ENCODE assay signal across 8 mouse cellular contexts in the genomic region with DNA sequence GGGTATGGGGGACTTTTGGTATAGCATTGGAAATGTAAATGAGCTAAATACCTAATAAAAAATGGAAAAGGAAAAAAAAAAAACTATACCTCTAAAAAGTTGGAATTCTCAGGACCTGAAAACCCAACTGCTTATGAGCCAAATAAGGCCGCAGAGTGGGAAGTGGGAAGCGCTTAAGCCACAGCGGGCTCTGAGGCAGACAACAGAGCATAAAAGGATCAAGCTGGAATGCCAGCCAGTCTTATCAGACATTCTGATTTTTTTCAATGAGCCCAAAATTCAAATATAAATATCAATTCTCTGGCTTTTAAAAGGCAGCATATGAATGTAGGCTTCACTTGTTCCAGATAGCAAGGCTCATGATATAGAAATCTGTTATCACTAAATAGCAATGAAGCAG. TPM values are rescaled to one million over a fixed set of nuclear protein-coding genes. Genes with fewer than 3 reads are reported as not detected.
DNase-seq lines count a peak whose midpoint lies in the region; ATAC-seq lines count a peak whose summit lies in the region.
"Had no signal": no experiment of that assay in that cellular context is flagged by ENCODE, and none has a peak within 500 bp of the region (broad histone marks: within the 10 kb centered on the region; RNA-seq: fewer than 3 reads in every experiment).

No protein-coding gene starts in this region.

- no peak overlapping the region for H3K9ac ChIP-seq in kidney, embryonic 15.5 days
- no peak overlapping the region for H3K9ac ChIP-seq in forebrain, embryonic 15.5 days (replicated peaks)
- H3K9ac ChIP-seq in hindbrain, embryonic 16.5 days (ENCODE audit: low read depth, low read length), result no peak overlapping the region
- 0 out of 2 replicates have a peak overlapping the region, but pooled peaks have one; percentile 25 for H3K9ac ChIP-seq in midbrain, embryonic 16.5 days (ENCODE audit: low read depth, low read length)

- H3K27me3 ChIP-seq in kidney, embryonic 15.5 days, result no peaks in the 10 kb centered on the region
- no peaks in the 10 kb centered on the region for H3K27me3 ChIP-seq in forebrain, embryonic 15.5 days
- no peaks in the 10 kb centered on the region for H3K27me3 ChIP-seq in hindbrain, embryonic 16.5 days (replicated peaks; ENCODE audit: control insufficient read depth, insufficient read depth, low read length)
- H3K27me3 ChIP-seq in midbrain, embryonic 16.5 days (ENCODE audit: control insufficient read depth, insufficient read depth, low read depth, low read length), result no peaks in the 10 kb centered on the region

- H3K36me3 ChIP-seq in kidney, embryonic 15.5 days, result peaks cover under 1% of the 10 kb centered on the region
- peaks cover 2% of the 10 kb centered on the region for H3K36me3 ChIP-seq in forebrain, embryonic 15.5 days
- no peaks in the 10 kb centered on the region for H3K36me3 ChIP-seq in hindbrain, embryonic 16.5 days (ENCODE audit: control insufficient read depth, insufficient read depth, low read length)
- H3K36me3 ChIP-seq in midbrain, embryonic 16.5 days (ENCODE audit: control insufficient read depth, insufficient read depth, low read length), result no peaks in the 10 kb centered on the region; the same call in 1 of the 2 replicates

- ATAC-seq in kidney, embryonic 15.5 days (replicated peaks; ENCODE audit: low FRiP score), result no peak
- ATAC-seq in forebrain, embryonic 15.5 days (replicated peaks), result no peak
- ATAC-seq in hindbrain, embryonic 16.5 days, result no peak
- no peak for ATAC-seq in midbrain, embryonic 16.5 days

- H3K4me3 ChIP-seq in kidney, embryonic 15.5 days (replicated peaks), result no peak overlapping the region
- H3K4me3 ChIP-seq in forebrain, embryonic 15.5 days, result peak overlapping the region; percentile 8; the same call in 1 of the 2 replicates
- no peak overlapping the region; the same call in 1 of the 2 replicates for H3K4me3 ChIP-seq in hindbrain, embryonic 16.5 days (ENCODE audit: low read length)
- peak overlapping the region; percentile 7; the same call in 1 of the 2 replicates for H3K4me3 ChIP-seq in midbrain, embryonic 16.5 days (ENCODE audit: low read depth, low read length)

- H3K4me1 ChIP-seq in kidney, embryonic 15.5 days, result peaks cover 9% of the 10 kb centered on the region
- H3K4me1 ChIP-seq in forebrain, embryonic 15.5 days, result peaks cover 16% of the 10 kb centered on the region
- peaks cover 6% of the 10 kb centered on the region for H3K4me1 ChIP-seq in hindbrain, embryonic 16.5 days (ENCODE audit: control insufficient read depth, insufficient read depth, low read depth, low read length)
- peaks cover 21% of the 10 kb centered on the region for H3K4me1 ChIP-seq in midbrain, embryonic 16.5 days (ENCODE audit: control insufficient read depth, insufficient read depth, low read length)

- H3K4me2 ChIP-seq in kidney, embryonic 15.5 days, result peak overlapping the region; percentile 61; the same call in 1 of the 2 replicates
- H3K4me2 ChIP-seq in forebrain, embryonic 15.5 days (replicated peaks), result no peak overlapping the region
- H3K4me2 ChIP-seq in hindbrain, embryonic 16.5 days (ENCODE audit: low read length), result peak overlapping the region; percentile 66
- peak overlapping the region; percentile 57 for H3K4me2 ChIP-seq in midbrain, embryonic 16.5 days (ENCODE audit: low read length)

- no peaks in the 10 kb centered on the region for H3K9me3 ChIP-seq in kidney, embryonic 15.5 days (replicated peaks)
- no peaks in the 10 kb centered on the region for H3K9me3 ChIP-seq in forebrain, embryonic 15.5 days
- H3K9me3 ChIP-seq in hindbrain, embryonic 16.5 days (ENCODE audit: control insufficient read depth, low read length), result no peaks in the 10 kb centered on the region
- no peaks in the 10 kb centered on the region for H3K9me3 ChIP-seq in midbrain, embryonic 16.5 days (replicated peaks; ENCODE audit: control insufficient read depth, low read length, poor library complexity, severe bottlenecking)

- WGBS in kidney, embryonic 15.5 days, result 84% methylated on average over 3 of the region's 3 CpGs
- WGBS in forebrain, embryonic 15.5 days, result 83% methylated on average over 3 of the region's 3 CpGs
- WGBS in hindbrain, embryonic 16.5 days, result 83% methylated on average over 3 of the region's 3 CpGs
- 53% methylated on average over 3 of the region's 3 CpGs for WGBS in midbrain, embryonic 16.5 days

- H3K27ac ChIP-seq in kidney, embryonic 15.5 days, result no peak overlapping the region
- H3K27ac ChIP-seq in forebrain, embryonic 15.5 days (replicated peaks), result peak overlapping the region; percentile 56; the same call in 1 of the 2 replicates
- 0 out of 2 replicates have a peak overlapping the region, but pooled peaks have one; percentile 40 for H3K27ac ChIP-seq in hindbrain, embryonic 16.5 days (ENCODE audit: low read depth, low read length)
- H3K27ac ChIP-seq in midbrain, embryonic 16.5 days (ENCODE audit: low read length), result peak overlapping the region; percentile 64

- no peak for DNase-seq in kidney, postnatal 36 days
- DNase-seq in frontal cortex, postnatal 10 days (ENCODE audit: low spot score in 2 of 2), result no peak
- no peak for DNase-seq in thymus, postnatal 25 days
- DNase-seq: left cerebral cortex, postnatal 4 days had no signal

RNA-seq across cellular contexts. Expression of gene Slc35a1, which starts 0.8 kb away (rescaled TPM):
- 68.9 and 70.2 TPM in 2 replicates for polyA plus RNA-seq in kidney, embryonic 15.5 days (2015; fragmentation: Nextera tagmentation; extraction: Ambion mirVana)
- 50.6 and 52.3 TPM in 2 replicates for polyA plus RNA-seq in forebrain, embryonic 15.5 days (2015; fragmentation: Nextera tagmentation; extraction: Ambion mirVana)
- polyA plus RNA-seq in hindbrain, embryonic 16.5 days (2015; fragmentation: Nextera tagmentation; extraction: Ambion mirVana), result 47.3 and 51.9 TPM in 2 replicates
- polyA plus RNA-seq in midbrain, embryonic 16.5 days (2015; fragmentation: Nextera tagmentation; extraction: Ambion mirVana), result 47.3 and 48.7 TPM in 2 replicates

RNA-seq across cellular contexts. Expression of gene Cfap206, which starts 42.0 kb away (rescaled TPM):
- 0.91 and 1.3 TPM in 2 replicates for polyA plus RNA-seq in kidney, embryonic 15.5 days (2015; fragmentation: Nextera tagmentation; extraction: Ambion mirVana)
- 2.2 and 2.7 TPM in 2 replicates for polyA plus RNA-seq in forebrain, embryonic 15.5 days (2015; fragmentation: Nextera tagmentation; extraction: Ambion mirVana)
- 2.9 and 4.0 TPM in 2 replicates for polyA plus RNA-seq in hindbrain, embryonic 16.5 days (2015; fragmentation: Nextera tagmentation; extraction: Ambion mirVana)
- polyA plus RNA-seq in midbrain, embryonic 16.5 days (2015; fragmentation: Nextera tagmentation; extraction: Ambion mirVana), result 3.4 and 4.1 TPM in 2 replicates

Comparison
In these comparisons a context has a peak if more than half of its experiments do, and no peak if none do; other contexts are left out.
1. H3K4me3 ChIP-seq: peak in forebrain, embryonic 15.5 days (single experiment) and midbrain, embryonic 16.5 days (single experiment); none in kidney, embryonic 15.5 days (single experiment) and hindbrain, embryonic 16.5 days (single experiment).